Mouse (Mus musculus) right cerebral cortex, adult 18-20 months (tissue): ENCODE measurements at regions not wholly inside any gene's neighbourhood (a gene's known extent, or its start where the extent isn't known, plus 50 kb on each side); places are given as distances from the start of the nearest gene placed in this dataset.
"Not testable (repeated sequence)": the region's sequence is repeated elsewhere in the genome, so short reads cannot be mapped to it uniquely, and the experiment has no call there.

Experiments used
- DNase-seq: peaks from one replicate; pipeline ENCODE4 v3.0.0; 2022; ENCODE audit warnings: mixed read lengths

- no peak for DNase-seq
Observed at GRCm38 (mm10) chr6:13006596-13006995, 63.0 kb upstream of the Tmem106b start.

GRCm38 (mm10) chr6:12994701-12995100 is 74.9 kb upstream of the Tmem106b start:
- DNase-seq: no peak

GRCm38 (mm10) chr6:12993772-12994171 is 75.8 kb upstream of the Tmem106b start:
- DNase-seq: no peak

GRCm38 (mm10) chr6:12977184-12977897 is 92.2 kb upstream of the Tmem106b start:
- DNase-seq: no peak

- DNase-seq: no peak
Observed at GRCm38 (mm10) chr6:12971604-12972003, 98.0 kb upstream of the Tmem106b start.

GRCm38 (mm10) chr6:12967291-12967690 is 102.3 kb upstream of the Tmem106b start:
- DNase-seq: no peak

- peak; percentile 25 for DNase-seq
Observed at GRCm38 (mm10) chr6:12957797-12958196, 111.8 kb upstream of the Tmem106b start.

- no peak for DNase-seq
Observed at GRCm38 (mm10) chr6:12911610-12912009, 157.9 kb upstream of the Tmem106b start.

- DNase-seq: no peak
Observed at GRCm38 (mm10) chr6:12892929-12893328, 143.7 kb upstream of the Thsd7a start.

GRCm38 (mm10) chr6:12876947-12877346 is 127.7 kb upstream of the Thsd7a start:
- DNase-seq: not testable (repeated sequence)

GRCm38 (mm10) chr6:12876366-12876765 is 127.2 kb upstream of the Thsd7a start:
- DNase-seq: no peak

- no peak for DNase-seq
Observed at GRCm38 (mm10) chr6:12868251-12868650, 119.0 kb upstream of the Thsd7a start.

- DNase-seq: no peak
Observed at GRCm38 (mm10) chr6:12852041-12852440, 102.8 kb upstream of the Thsd7a start.

- DNase-seq: not testable (repeated sequence)
Observed at GRCm38 (mm10) chr6:12835079-12835478, 85.9 kb upstream of the Thsd7a start.

- no peak for DNase-seq
Observed at GRCm38 (mm10) chr6:12833358-12833757, 84.1 kb upstream of the Thsd7a start.

GRCm38 (mm10) chr6:12831916-12832315 is 82.7 kb upstream of the Thsd7a start:
- DNase-seq: no peak

- no peak for DNase-seq
Observed at GRCm38 (mm10) chr6:12831485-12831884, 82.3 kb upstream of the Thsd7a start.

- no peak for DNase-seq
Observed at GRCm38 (mm10) chr6:12827745-12828144, 78.5 kb upstream of the Thsd7a start.

GRCm38 (mm10) chr6:12814972-12815770 is 66.0 kb upstream of the Thsd7a start:
- no peak for DNase-seq

- not testable (repeated sequence) for DNase-seq
Observed at GRCm38 (mm10) chr6:12813781-12814180, 64.6 kb upstream of the Thsd7a start.

- DNase-seq: no peak
Observed at GRCm38 (mm10) chr6:12812467-12812866, 63.3 kb upstream of the Thsd7a start.

GRCm38 (mm10) chr6:12812036-12812435 is 62.8 kb upstream of the Thsd7a start:
- no peak for DNase-seq

GRCm38 (mm10) chr6:12809601-12810000 is 60.4 kb upstream of the Thsd7a start:
- no peak for DNase-seq
